Mouse (Mus musculus): ENCODE data around the gene Adgrf5.

The Adgrf5 gene

GRCm38 (mm10) chr17:43386331-43386730 lies 26.1 kb downstream of the Adgrf5 start:
- DNase-seq = peak; percentile 78

GRCm38 (mm10) chr17:43387171-43387570 lies 26.9 kb downstream of the Adgrf5 start:
- peak; percentile 98 for DNase-seq

- peak; percentile 98 for DNase-seq
Observed at GRCm38 (mm10) chr17:43389256-43389655, 29.0 kb downstream of the Adgrf5 start.

- peak; percentile 89 for DNase-seq
Observed at GRCm38 (mm10) chr17:43392191-43392590, 31.9 kb downstream of the Adgrf5 start.

GRCm38 (mm10) chr17:43393669-43394068 lies 33.4 kb downstream of the Adgrf5 start:
- DNase-seq = peak; percentile 58

- DNase-seq = peak; percentile 91
Observed at GRCm38 (mm10) chr17:43395400-43396258, 35.4 kb downstream of the Adgrf5 start.

GRCm38 (mm10) chr17:43398612-43399011 lies 38.4 kb downstream of the Adgrf5 start:
- peak; percentile 93 for DNase-seq

- DNase-seq = peak; percentile 75
Observed at GRCm38 (mm10) chr17:43399151-43399550, 38.9 kb downstream of the Adgrf5 start.

GRCm38 (mm10) chr17:43400483-43400882 lies 40.2 kb downstream of the Adgrf5 start:
- DNase-seq = peak; percentile 88

GRCm38 (mm10) chr17:43403851-43404250 lies 43.6 kb downstream of the Adgrf5 start:
- peak; percentile 72 for DNase-seq

GRCm38 (mm10) chr17:43404408-43404807 lies 44.2 kb downstream of the Adgrf5 start:
- peak; percentile 37 for DNase-seq

GRCm38 (mm10) chr17:43406321-43406720 lies 46.1 kb downstream of the Adgrf5 start:
- peak; percentile 74 for DNase-seq

GRCm38 (mm10) chr17:43407548-43407947 lies 47.3 kb downstream of the Adgrf5 start:
- DNase-seq = peak; percentile 78

GRCm38 (mm10) chr17:43413182-43413581 lies 52.9 kb downstream of the Adgrf5 start:
- DNase-seq = peak; percentile 75

GRCm38 (mm10) chr17:43419204-43419603 lies 59.0 kb downstream of the Adgrf5 start:
- DNase-seq = peak; percentile 41

GRCm38 (mm10) chr17:43420381-43420780 lies 60.1 kb downstream of the Adgrf5 start:
- DNase-seq = peak; percentile 87

- no peak for DNase-seq
Observed at GRCm38 (mm10) chr17:43423953-43424352, 63.7 kb downstream of the Adgrf5 start.

GRCm38 (mm10) chr17:43431692-43432091 lies 71.4 kb downstream of the Adgrf5 start:
- DNase-seq = peak; percentile 92

GRCm38 (mm10) chr17:43434485-43434884 lies 74.2 kb downstream of the Adgrf5 start:
- DNase-seq = peak; percentile 97

GRCm38 (mm10) chr17:43451216-43451615 lies 91.0 kb downstream of the Adgrf5 start:
- DNase-seq = no peak

GRCm38 (mm10) chr17:43458598-43458997 lies 98.3 kb downstream of the Adgrf5 start:
- peak; percentile 95 for DNase-seq

- peak; percentile 92 for DNase-seq
Observed at GRCm38 (mm10) chr17:43459737-43460230, 99.5 kb downstream of the Adgrf5 start.

GRCm38 (mm10) chr17:43460245-43461181 lies 100.3 kb downstream of the Adgrf5 start:
- peak; percentile 97 for DNase-seq
